Mouse (Mus musculus) heart, postnatal 25 days (tissue): ENCODE results near the gene Gm42791. TPM values are rescaled to one million over a fixed set of nuclear protein-coding genes. Genes with fewer than 3 reads are reported as not detected.

Source experiments
- DNase-seq: peaks from one replicate; pipeline ENCODE4 v3.0.0; 2022; ENCODE audit warnings: low spot score
- intact Hi-C: fragments of 180-260 bp; cut with DNase I; formaldehyde crosslinking; loops from one replicate; pipeline ENCODE4 v1.15.1; 2025
- total RNA-seq, 2 experiments: library from RNA; stranded (reverse); gene quantifications; 2 replicates each; pipeline ENCODE4 v1.2.3; 2021

The Gm42791 gene
- total RNA-seq, 2 experiments from 2014 or later: 5.8 to 6.2 TPM

DNA sequence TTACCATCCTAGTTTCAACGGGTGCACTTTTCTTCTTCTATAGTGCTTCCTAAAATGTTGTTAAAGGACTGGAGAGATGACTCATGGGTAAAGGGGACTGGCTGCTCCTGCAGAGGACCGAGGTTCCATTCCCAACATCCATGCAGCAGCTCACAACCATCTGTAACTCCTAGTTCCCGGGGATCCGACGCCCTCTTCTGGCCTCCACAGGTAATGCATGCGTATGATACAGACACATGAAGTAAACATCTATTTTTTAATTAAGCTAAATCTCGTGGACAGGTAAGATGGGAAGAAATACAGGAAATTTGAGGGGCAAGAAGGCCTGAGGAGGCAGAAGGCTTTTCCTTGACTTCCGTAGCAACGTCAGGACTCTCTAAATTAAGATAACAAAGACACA, 36.6 kb downstream of the Gm42791 start:
- no peak for DNase-seq
- intact Hi-C loops: loop anchor here (5.0 kb wide), 2 partner anchors 34 to 94 kb away; no protein-coding TSS in a partner anchor

DNA sequence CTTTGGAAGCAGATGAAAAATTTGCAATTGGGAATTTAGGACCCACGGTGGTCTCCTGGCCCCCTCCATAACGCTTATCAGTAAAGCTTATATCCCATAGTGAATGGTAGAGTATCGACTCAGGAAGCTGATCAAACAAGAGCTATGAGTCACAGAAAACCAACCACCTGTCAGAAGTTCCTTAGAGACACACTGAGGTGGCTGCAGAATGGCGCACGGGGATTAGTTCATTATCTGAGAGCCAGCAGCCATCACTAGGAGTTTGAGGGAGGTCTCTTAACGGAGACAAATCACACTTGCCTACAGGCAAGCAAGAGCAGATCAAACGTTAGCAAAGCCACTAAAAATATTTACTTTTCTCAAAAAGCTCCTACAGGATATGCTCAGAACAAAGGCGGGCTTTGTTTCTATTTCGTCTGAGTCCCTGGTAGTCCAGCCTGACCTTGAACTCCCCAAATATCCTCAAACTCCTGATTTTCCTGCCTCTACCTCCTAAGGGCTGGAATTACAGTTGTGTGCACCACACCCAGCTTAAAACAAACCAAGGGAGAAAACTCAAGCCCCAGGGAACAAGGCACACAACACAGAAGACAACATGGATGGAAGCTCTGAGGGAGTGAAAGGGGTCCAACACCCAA, 37.9 kb downstream of the Gm42791 start:
- intact Hi-C loops: loop anchor here (5.0 kb wide), 2 partner anchors 35 to 95 kb away; no protein-coding TSS in a partner anchor
- DNase-seq: no peak

DNA sequence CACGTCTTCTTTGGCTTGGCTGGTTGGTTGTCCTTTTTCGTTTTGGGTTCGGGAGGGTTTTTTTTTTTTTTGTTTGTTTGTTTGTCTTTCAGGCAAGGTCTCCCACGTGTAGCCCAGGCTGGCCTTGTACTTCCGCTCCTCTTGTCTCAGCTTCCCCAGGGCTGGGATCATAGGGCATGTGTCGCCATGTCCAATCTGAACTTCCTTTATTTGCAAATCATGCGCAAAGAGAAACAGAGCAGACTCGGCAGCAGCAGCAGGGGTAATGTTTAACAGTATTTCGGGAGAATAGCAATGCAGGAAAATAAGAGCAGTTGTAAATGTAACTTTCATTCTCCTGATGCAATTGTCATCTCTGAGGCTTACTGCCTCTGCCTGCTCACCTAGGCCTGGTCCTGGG, 38.9 kb downstream of the Gm42791 start:
- intact Hi-C loops: loop anchor here (5.0 kb wide), 2 partner anchors 36 to 96 kb away; no protein-coding TSS in a partner anchor
- DNase-seq: no peak

DNA sequence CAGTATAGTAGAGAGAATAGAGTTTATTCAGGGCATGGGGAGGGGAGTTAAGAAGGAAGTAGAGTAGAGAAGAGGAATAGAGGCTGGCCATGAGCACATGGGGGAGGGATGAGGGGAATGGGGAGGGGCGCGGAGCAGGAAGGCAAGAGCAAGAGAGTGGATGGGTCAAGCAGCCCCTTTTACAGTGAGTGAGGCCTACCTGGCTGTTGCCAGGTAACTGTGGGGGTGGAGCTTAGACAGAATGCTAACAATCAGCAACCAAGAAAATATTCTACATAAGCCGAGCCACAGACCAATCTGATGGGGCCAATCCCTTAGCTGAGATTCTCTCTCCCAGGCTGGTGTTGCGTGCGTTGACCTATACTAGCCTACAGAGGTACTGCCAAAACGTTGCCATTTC, 39.4 kb downstream of the Gm42791 start:
- DNase-seq: no peak
- intact Hi-C loops: loop anchor here (5.0 kb wide), 2 partner anchors 37 to 97 kb away; no protein-coding TSS in a partner anchor

DNA sequence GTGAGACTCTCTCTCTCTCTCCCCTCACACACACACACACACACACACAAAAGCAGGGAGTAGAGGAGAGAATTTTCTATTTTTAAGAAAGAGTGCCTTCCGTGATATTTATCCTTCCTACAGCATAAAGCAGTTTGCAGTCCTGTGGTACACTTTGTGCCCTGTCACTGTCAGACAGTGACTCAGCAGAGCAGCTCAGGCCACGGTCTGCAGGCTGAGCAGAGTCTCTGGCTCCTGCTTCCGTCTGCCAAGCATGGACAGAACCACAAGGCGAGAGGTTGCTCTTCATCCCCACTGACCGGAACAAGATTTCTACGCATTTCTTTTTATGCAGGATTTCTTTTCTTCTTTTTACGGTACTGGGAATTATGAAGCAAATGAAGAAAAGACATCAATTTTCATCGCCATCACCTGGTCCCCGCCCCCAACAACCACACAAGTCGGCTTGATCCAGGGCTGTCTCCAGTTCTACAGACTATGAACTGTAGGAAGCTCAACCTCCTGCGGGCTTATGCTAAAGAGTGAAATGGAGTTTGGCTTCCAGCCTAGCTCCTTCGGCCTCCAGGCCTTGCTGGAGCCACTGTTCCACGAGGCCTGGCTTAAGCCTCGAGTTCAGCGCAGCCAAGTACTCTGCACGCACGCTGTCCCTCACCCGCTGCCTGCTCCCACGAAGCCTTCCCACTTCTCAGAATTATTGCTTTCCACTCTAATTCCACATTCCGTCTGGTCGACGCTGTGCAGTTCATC, 40.5 kb downstream of the Gm42791 start:
- intact Hi-C loops: loop anchor here (5.0 kb wide), 2 partner anchors 38 to 98 kb away; no protein-coding TSS in a partner anchor
- DNase-seq: no peak

DNA sequence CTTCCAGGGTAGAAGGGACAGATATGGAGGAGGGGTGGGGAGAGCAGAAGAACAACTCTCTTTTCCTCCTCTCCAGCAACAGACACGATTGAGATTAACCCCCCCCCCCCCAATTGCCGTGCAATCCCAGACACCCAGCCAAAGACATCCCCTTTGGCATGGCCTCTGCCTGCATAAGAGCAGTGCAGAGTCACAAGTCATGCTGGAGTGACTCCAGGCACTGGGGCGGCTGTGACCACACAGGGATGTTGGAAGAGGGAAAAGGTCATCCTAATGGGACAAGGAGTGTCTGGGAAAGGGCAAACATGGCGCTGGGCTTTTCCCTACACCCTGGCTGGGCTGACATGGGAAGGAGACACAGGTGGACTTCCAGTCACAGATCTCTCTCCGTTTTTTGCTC, 41.8 kb downstream of the Gm42791 start:
- peak; percentile 56 for DNase-seq
- intact Hi-C loops: no loop called here

DNA sequence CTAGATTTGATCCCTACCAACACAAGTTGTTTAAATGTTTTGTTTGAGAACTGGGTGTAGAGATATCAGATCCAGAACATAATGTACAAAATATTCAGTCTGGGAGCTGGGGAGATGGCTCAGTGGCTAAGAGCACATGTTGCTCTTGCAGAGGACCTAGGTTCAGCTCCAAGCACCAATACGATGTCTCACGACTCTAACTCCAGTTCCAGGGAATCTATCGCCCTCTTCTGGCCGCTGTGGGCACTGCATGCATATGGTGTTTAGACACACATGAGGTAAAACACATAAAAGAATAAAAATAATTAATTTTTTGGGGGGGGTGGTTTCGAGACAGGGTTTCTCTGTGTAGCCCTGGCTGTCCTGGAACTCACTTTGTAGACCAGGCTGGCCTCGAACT, 42.5 kb downstream of the Gm42791 start:
- intact Hi-C loops: no loop called here
- no peak for DNase-seq

DNA sequence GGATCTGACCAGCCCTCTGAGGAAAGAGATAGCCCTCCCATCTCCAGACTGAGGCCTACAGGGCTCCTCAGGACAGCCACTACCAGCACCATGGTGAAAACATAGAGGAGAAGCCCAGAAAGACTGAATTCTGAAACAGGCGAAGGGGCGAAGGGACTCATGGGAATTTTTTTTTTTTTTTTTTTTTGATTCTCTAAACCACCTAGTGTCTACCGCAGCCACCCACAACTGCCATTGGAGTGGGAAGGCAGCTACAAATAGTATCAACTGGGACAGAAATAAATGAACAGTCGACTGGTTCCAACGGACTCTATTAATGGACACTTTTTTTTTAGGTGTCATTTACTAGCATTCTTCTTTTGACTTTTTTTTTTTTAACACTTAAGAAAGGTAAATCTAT, 43.6 kb downstream of the Gm42791 start:
- DNase-seq: no peak
- intact Hi-C loops: no loop called here

DNA sequence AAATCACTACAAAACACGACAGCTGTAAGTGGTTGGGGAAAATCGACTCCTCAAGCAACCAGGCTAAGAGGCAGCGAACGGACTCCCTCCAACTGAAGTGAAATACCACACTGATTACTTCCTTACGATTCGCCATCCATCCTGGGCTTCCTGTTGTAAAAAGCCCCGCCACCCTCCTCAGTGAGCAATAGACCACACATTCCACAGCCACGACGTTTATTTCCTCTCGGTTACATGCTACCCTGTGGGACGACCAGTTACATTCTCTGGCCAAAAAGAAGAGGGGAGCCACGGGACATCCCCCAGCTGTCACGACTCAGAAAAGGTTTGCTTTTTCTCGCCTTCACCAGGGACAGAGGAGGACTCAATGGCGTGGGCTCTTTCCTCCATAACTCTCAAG, 44.9 kb downstream of the Gm42791 start:
- intact Hi-C loops: no loop called here
- DNase-seq: peak; percentile 10

DNA sequence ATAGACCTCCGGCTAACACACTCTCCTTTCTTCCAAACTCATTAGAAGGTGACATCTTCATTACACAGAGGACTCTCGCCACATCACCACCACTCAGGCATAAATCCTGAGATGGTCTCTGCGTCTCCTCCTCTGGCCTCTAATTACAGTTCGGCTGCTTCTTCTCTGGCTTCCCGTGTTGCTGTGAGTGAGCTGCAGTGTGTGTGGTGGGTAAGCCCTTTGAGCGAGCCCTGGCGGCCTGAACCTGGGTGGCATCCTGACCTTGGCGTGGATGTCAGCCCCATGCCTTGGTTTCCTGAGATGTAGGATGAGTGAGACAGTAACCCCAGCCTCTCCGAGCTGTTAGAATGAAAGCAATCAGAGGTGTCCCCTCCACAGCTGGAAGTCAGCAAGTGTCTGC, 46.4 kb downstream of the Gm42791 start:
- no peak for DNase-seq
- intact Hi-C loops: no loop called here

DNA sequence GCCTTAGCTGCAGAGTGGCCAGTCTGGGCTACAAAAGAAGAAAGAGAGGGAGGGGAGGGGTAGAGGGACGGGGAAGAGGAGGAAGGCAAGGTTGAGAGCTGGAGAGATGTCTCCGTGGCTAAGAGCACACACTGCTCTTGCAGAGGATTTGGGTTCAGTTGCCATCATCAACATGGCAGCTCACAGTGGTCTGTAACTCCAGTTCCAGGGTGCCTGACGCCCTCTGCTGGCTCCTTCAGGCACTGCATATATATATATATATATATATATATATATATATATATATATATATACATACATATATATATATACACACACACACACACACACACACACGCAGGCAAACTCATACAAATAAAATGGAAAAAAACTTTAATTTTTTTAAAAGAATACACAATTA, 47.5 kb downstream of the Gm42791 start:
- no peak for DNase-seq
- intact Hi-C loops: no loop called here

DNA sequence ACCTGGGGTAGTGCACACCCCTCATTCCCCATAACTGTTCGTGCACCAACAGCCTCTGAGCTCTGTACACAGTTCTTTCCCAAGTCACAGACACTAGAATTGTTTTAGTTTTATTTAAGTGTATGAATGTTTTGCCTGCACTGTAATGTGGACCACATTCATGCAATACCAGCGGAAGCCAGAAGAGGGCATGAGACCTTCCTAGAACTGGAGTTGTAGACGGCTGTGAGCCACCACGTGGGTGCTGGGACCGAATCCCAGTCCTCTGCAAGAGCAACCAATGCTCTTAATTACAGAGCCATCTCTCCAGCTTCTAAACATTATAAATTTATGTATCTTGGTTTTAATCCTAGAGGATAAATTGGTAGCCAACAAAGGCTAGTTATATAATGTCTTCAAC, 48.2 kb downstream of the Gm42791 start:
- intact Hi-C loops: no loop called here
- DNase-seq: no peak

DNA sequence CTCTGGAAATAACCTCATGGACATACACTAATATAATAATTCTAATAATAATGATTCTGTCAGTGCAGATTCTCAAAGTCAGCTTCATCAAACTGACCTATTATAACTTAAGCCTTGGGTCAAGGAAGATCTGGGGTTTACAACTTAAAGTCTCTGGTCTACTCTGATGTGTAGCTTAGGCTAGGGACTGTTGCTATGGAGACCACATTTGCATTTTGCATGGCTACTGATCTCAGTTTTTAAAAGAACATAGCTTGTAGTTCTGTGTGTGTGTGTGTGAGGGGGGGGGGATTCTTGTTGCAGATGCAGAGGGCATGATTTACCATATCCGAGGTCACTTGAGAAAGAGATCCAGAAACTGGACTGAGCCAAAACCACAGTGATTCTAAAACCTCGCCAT, 49.2 kb downstream of the Gm42791 start:
- intact Hi-C loops: no loop called here
- no peak for DNase-seq

DNA sequence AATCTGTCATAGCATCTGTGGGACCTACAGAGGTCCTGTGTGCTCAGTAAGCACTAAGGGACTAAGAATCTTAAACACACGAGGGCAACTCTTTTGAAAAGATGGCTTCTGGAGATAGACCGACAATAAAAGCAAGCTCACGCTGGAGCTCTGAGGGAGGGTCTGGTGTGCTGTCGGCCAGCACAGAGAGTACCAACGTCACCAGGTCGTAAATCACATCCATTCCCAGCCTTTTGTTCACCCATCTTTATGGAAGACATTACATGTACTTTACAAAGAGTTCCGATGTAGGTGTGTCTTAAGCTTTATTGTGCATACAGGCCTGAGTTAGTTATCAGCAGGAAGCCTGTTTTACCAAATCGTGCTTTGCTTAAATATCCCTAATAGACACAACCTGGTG, 50.9 kb downstream of the Gm42791 start:
- intact Hi-C loops: no loop called here

DNA sequence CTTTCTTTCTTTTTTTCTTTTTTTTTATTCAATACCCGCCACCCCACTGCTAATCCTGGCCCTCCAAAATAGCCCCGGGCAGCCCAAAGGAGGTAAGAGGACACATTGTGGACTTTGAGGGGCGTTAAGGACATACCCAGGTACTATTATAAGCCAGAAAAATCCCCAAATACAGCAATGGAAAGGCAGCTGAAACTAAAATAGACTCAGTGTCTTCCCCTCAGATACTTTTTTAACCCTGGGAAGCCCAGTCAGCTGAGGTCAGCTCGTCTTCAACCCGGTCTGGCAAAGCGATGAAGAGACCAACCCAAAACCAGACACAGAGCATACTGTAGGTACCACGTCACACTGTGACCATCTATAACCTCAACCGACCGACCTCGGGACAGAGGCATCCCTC, 51.5 kb downstream of the Gm42791 start:
- intact Hi-C loops: no loop called here
- DNase-seq: no peak

More for the DNA sequence above, 50.9 kb downstream of the Gm42791 start:
- no peak for DNase-seq

DNA sequence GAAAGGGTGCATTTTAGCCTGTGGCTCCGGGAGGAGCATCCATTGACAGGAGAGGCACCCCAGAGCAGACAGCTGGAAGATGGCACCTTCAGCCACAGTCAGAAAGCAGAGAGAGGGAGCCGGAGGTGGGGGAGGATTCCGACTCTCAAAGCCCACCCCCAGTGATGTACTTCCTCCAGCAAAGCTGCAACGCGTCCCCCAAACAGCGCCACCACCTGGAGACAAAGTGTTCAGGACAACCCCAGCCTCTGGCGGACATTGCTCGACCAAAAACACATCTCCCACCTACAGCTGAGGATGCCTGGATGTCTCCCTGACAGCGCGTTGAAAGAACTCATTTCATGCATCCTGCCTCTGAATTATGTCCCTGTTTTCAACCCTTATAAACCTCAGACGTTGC, 52.0 kb downstream of the Gm42791 start:
- intact Hi-C loops: no loop called here
- DNase-seq: no peak

DNA sequence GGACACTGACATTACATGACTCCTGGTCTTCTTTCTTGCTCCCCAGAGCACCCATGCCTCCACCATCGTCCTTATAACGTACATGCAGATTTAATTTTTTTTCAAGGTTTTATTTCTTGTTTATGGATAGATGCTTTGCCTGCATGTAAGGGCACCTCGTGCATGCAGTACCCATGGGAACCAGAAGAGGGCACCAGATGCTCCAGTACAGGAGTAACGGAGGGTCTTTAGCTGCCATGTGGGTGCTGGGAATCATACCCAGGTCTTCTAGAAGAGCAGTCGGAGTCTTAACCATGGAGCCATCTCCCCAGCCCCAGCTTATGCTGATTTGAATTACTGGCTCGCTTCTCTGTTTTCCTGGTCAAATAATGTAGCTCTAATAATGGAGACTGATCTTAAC, 52.6 kb downstream of the Gm42791 start:
- no peak for DNase-seq
- intact Hi-C loops: no loop called here

DNA sequence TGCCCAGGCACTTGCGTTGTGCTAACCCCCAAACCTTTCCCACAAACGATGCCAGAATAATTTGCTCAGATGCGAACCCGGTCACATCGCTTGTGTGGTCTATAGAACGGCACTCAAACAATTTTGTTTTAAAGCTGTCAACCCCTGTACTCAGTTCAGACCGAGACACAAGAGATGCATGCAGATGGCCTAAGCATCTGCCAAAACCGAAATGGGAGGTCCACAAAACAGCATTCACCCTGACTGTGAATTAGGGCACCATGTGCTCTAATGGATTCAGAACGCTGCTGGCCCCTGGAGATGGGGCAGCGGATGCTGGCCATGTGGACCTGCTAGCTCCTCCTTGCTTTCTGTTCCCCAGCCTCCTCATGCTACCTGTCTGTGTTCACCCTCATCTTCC, 53.1 kb downstream of the Gm42791 start:
- intact Hi-C loops: no loop called here
- DNase-seq: no peak

DNA sequence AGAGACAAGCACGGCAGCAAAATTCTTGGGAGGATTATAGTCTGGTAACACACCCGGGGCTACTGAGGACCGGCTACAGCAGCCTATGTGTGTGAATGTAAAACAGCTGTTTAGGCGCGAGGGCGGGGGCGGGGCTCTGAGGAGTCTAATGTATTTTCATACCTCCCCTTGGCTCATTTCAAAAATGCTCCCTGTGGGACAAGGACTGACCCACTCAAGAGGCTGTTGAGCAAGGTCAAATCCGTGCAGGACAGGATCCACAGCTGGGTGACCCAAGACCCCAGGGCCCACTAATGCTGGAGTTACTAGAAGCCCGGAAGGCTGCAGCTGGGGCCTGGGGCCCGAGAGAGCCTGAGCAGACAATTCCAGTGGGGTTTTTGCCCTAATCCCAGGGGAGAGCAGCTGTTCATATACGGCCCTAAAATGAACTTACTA, 55.0 kb downstream of the Gm42791 start:
- intact Hi-C loops: no loop called here
- DNase-seq: no peak

DNA sequence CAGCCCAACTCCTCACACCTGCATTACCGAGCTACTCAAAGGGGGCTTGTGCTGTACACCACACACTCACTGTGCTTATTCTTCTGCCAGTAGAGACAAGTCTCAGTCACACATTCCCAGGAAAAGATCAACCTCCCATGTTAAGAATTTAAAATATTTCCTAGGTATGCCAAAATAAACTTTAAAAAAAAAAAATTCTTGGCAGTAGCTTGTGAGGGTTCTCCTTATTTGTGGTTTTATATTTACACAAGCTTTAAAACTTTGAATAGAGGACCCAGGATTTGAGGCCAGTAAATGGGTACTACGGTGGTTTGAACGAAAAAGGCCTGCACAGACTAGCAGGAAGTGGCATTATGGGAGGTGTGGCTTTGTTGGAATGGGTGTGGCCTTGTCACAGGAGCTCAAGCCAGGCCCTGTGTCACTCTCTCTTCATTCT, 58.4 kb downstream of the Gm42791 start:
- no peak for DNase-seq

DNA sequence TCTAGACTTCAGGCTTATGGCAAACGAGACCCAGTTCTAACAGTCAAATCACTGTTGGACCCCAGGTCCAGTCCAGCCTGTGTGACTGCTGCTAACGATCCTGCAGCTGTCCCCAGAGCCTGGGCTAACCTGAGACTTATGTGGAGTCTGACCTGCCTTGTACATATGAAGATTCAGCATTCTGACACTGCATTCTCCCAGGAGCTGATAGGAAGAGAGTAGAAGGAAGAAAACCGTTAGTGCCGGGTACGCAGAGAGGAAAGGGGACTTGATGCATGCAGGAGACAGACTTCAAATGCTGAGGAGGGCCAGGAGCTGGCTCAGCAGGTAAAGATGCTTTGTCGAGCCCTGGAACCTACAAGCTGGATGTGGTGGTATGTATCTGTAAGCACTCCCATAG, 59.1 kb downstream of the Gm42791 start:
- no peak for DNase-seq
- intact Hi-C loops: no loop called here

More for the DNA sequence above, 58.4 kb downstream of the Gm42791 start:
- intact Hi-C loops: no loop called here
